Mouse (Mus musculus) R1 (cell line): Measurements from ENCODE around the gene Rab27a.

Experiments used
- DNase-seq: peaks from one replicate; pipeline ENCODE4 v3.0.0-alpha.2; 2018; ENCODE audit warnings: low read depth, low spot score

Gene Rab27a

DNA sequence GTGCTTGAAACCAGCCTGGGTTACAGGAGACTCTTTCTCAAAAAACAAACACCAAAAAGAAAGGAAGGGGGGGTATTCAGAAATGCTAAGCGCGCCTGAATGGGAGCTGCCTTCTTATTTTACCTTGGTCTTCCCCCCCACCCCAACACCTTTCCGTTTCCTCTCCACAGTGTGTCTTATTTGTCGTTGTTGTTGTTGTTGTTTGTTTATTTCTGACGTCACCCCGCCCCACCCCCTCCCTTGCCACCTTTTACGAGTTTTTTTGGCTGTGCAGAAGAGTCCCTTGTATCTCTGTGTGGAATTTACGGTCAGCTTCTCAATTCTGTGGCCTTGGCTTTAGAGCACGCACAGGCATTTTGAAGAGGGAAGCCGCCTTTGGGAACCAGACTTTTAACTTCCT lies 1.1 kb downstream of the Rab27a start:
- DNase-seq, result no peak

DNA sequence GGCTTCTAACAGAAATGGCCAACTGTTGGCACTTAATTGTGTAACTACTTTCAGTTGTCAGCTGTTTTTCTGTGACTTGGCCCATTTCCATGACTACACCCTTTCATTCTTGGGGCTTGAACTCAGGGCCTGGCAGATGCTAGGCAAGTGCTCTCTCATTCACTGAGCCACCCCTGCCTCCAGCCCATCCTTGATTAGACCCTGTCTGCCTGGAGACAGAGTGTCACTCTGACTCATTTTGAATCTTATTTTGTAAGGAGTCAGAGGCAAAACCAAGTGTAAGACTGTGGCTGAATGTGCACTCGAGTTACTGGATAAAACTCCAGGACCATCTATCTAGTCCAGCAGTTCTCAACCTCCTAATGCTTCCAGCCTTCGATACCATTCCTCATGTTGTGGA lies 3.3 kb downstream of the Rab27a start:
- DNase-seq, result no peak

DNA sequence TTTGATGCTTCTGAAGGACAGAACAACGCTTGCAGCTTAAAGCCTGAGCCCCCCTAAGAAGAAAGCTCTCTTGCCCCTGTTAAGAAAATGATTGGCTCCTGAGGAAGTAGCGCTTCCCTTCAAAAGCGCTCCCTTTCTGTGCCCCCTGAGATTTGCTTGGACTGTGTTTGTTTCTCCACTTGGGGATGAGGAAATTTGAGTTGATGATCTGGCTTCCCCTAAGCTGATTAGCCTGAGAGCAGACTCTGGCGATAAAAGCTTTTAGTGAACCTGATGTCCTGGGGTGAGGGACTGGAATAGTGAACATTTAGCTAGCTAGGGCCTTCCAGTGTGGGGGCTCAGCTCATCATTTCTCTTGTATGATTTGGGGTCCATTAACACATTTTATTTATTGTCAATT lies 4.3 kb downstream of the Rab27a start:
- DNase-seq, result no peak

DNA sequence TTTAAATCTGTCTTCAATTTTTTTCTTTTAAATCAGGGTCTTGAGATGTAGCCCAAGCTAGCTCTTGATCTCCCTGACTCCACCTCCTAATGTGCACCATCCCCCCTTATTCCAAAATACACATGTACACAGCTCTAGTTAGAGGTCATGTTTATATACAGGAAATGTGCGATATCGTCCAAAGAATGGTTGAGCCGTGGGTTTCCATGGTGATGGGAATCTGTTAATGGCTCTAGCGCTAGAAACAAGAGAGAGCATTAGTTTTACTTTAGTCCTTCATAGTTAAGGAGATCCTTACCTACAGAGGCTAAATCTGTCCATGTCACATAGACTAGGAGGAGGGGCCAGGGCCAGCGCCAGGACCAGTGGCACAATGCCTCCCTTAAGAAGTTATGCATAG lies 5.2 kb downstream of the Rab27a start:
- peak; percentile 83 for DNase-seq

DNA sequence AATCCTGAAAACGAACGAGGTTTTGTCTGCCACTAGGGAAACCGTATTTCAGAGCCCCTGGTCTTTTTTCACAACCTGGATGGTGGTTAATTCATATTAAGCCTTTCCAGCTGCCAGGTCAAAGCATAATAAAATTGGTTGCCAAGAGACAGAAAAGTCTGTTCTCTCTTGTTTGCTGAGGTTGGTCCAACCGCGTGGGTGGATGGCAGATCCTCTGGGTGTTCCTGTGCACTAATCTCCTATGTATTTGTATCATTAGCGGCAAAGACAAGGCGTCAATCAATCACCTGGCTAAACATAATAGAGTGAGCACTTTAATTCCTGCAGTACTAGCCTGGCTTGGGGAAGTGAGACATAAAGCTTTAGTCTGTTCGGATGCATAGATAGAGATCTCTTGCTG lies 6.0 kb downstream of the Rab27a start:
- DNase-seq, result no peak

DNA sequence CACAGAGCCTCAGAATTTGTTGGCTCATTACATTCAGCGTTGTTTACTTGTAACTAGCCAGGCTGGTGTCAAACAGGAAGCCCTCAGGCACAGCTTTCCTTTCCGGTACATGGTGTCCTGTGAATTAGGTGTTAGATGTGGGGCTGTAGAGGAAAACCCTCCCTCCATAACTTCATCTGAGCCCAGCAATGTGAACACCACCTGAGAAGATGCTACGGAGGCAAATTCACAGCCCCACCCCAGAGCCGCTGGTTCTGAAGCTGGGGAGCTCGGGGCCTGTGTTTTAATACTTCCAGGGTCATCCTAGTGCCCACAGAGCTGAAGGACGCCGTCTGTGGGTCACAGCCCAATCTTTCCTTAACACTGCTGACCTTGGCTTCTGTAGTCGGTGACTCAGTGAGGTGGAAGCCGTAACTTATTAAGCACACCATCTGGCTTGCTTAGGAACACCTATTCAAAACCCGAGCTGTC lies 10.8 kb downstream of the Rab27a start:
- DNase-seq, result peak; percentile 44

DNA sequence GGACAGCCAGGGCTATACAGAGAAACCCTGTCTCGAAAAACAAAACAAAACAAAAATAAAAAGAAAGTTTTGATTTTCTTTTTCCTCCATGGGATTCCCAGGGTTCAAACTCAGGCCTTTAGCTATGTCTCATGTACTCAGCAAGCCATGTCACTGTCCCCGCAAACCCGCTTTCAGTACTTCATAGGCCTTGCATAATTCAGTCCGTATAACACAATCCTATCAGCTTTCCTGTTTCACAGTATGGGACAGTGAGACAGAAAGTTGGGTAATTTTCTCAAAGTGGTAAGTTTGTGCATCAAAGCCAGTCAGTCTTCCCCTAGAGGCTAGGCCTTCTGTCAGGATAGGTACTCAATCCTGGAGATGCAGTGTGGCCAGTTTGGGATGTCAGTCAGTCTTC lies 14.6 kb downstream of the Rab27a start:
- no peak for DNase-seq

DNA sequence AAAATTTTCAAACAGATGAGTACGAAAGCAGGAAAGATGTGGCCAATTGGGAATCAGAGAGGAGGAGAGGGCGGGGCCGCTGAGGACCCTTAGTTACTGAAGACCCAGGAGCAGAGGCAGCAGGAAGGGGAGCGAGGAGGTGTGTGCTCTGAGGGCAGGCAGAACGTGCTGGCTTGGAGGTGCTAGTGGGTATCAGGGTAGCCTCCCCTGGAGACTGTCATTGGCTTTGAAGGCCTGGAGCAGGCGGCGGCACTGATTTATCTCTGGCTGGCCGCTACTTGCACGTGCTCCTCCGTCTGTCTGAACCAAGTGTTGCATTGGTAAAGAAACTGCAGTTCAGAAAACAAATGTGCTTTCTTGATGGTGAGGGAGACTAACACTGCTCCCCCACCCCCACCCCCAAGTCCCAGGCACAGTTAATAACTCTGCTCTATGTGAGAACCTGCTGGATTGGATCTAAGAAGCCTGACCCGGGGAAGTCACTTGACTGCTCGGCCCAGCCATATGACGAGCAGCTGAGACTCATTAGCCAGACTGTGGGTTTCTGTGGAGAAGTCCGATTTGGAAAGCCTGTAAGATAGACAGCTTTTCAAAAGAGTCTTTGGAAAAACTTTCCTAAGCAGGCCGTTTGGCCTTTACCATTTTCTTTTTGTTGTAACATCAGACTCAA lies 19.1 kb downstream of the Rab27a start:
- peak; percentile 68 for DNase-seq

DNA sequence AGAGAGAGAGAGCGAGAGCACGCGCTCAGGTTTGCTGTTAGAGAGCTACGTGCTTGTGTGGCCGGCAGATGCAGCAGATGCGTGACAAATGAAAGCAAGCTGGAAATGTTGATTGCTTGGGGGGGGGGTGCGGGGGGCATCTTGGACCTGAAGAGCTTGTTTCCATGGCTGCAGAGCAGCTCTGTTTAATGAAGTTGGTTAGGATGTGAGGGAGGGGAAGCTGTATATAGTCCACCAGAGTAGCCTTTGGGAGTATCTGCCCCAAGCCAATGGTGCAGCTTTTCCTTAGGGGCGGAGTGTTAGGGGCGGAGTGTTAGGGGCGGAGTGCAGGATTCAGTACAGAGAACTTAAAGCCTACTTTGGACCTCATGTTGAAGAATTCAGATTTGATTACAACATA lies 22.4 kb downstream of the Rab27a start:
- DNase-seq, result peak; percentile 85

DNA sequence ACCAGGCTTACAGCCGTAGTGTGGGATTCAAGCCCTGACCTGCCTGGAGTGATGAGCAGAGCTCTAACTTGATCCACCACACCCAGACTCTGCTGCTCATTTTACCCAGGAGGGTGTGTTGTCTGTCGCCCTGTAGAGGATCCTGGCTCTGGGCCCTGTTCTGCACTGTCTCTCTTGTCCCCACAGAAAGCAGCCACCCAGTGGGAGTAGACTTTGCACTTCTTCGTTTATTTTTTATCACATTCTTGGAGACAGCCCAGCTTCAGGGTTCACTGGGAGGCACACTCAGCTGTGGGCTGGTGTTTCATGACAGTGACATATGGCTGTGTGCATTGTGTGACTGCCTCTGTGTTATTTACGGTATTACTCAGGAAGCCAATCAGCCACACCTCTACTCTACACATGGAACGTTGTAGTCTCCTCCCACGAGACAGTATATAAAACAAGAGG lies 23.6 kb downstream of the Rab27a start:
- DNase-seq, result no peak

DNA sequence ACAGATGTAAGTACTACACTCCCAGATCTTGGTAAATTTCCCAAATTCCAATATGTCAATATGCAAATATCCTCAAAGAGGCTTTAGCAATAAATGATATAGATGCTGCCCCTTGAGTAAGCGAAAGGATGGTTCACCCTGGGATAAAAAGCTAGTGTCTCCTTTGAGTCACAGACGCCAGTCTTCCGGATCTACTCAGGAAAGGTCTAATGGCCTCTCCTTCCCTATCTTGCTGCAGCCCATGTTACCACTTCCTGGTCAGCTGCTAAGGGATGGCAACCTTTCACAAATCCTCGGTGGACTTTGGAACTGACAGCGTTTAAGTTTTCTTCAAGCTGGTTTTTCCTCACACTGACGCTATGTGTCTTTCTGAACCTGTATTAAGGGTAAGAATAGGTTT lies 24.0 kb downstream of the Rab27a start:
- no peak for DNase-seq

DNA sequence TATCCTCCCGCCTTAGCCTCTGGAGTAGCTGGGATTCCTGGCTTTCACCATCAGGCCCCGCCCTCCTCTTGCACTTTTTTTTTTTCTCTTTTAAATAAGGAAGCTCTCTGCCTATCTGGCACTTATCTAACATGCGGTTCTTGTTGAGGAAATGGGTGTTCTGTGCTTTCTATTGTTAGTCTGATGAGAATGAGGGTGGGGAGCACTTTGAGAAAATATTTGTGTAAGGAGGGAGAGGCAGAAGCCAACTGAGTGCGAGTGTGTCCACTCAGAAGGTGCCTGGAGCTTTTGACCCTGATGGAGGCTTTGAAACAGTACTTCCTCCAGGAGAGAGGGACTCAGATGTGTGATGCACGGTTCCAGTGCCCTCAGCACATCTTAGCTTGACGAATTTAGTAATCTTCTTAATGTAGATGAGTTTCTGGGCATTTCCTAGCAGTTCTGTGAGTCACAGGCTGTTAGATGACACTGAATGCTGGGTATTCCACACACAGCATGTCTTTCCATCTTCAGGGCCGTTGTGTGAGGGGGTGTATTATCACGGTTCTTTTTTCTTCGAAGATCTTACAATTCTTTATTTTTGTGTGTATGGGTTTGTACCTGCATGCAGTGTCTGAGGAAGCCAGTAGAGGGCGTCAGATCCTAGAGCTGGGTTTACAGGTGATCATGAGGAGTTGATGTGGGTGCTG lies 26.5 kb downstream of the Rab27a start:
- peak; percentile 96 for DNase-seq

DNA sequence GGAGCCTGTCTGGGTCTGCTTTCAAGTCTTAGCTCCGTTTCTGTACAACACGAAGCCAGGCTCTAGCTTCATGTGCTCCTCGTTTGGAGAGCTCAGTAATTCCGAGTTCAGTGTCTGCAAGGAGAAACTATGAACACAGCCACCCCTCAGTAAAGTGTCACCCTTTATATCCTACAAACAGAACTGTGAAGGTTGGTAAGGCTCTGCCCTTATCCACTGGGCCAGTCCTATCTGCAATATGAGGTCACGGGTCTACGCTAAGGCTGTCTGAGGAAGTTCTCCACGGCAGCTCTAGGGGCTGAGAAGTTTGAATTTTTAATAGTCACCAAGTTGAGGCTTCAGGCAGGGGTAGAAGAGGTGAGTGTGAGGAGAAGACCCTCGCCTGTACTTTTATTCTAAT lies 27.8 kb downstream of the Rab27a start:
- DNase-seq, result no peak

DNA sequence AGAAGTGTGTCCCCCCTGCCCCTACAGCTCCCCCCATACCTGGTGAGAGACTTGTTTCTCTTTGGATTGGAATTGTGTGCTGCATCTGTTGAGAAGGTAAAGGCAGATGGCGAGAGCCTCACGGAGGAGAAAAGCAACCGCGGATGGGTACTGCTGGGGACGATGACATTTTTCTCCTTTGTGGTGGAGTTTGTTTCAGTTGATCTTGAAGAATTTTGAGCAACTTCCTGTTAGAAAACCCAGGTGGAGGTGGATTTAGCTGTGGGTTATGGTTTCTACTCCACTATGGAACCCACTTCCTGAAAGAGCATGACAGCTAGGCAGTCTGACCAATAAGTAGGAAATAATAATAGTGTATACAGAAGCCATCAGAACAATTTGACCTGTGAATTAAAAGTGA lies 28.5 kb downstream of the Rab27a start:
- DNase-seq, result no peak

DNA sequence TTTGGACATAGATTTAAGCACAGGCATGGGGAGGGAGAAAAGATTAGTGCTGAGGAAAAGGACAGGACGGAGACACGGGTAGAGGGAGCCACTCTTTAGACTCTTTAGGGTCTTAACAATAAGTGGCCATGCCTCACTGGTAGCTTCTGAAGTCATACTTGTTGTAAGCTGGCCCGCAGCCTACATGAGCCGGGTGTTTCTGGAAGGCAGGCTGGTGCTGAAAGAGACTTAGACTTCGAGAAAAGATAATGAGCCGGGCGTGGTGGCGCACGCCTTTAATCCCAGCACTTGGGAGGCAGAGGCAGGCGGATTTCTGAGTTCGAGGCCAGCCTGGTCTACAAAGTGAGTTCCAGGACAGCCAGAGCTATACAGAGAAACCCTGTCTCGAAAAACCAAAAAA lies 34.7 kb downstream of the Rab27a start:
- peak; percentile 79 for DNase-seq

DNA sequence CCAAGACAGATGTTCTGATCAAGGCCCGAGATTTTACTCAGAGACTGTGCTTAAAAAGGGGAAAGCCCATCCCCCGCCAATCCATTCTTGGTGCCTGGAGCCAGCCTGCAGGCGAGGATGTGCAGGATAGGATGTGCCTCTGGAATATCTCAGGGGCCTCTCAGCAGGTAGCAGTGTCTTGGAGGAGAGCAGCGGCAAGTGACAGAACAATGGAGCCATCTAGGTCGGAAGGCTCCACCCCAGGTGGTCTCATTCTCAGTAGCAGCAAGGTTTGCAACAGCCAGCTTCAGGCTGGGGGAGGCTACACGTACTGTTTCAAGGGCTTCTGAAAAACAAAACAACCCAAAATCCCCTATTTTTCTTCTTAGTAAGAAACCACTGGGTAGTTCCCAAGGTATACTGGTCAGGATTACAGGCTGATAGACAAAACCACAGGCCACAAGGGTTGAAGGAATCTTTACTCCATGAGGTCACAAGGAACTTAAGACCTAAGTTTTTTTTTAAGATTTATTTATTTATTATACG lies 35.2 kb downstream of the Rab27a start:
- peak; percentile 98 for DNase-seq

DNA sequence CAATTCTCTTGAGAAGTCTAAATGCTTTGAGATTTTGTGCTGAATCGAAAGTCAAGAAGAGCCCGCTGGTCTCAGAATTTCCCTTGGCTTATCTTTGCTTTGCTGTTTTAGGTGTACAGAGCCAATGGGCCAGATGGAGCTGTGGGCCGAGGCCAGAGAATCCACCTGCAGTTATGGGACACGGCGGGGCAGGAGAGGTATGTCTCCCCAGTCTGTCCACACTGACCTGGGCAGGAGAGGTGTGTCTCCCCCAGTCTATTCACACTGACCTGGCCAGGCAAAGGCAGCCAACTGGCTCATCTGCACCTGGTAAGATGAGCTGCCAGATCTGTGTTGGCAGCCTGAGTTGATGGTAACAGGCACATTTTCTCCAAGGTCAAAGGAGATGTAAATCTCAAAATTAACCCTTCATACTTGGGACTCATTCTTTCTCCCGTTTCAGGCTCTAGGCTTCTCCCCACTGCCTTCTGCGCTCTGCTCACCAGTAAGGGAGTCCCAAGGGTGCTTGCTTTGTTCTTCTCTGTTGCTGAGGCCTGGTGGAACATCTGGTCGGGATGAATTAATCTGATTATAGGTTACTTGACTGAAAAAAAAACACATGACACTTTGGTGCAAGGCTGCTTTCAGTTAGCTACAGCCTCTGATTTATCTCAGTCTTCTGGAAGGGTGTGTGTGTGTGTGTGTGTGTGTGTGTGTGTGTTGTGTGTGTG lies 37.8 kb downstream of the Rab27a start:
- no peak for DNase-seq

DNA sequence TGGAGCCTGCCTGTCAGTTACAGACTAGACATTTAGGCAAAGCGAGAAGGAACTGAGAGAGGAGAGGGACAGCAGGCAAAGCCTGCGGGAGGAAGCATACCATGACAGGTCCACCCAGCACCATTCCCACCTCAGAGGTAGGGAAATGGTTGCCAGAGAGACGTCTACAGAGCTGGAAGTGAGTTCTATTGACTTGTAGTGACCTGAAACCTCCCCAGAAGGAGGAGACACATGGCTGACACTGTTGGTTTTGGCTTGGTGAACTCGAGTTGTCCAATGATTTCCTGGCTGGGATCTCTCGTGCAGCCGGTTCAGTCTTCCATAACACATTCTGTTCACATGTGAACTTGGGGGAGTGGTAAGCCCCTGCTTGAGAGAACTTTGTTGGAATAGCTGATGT lies 39.3 kb downstream of the Rab27a start:
- no peak for DNase-seq

DNA sequence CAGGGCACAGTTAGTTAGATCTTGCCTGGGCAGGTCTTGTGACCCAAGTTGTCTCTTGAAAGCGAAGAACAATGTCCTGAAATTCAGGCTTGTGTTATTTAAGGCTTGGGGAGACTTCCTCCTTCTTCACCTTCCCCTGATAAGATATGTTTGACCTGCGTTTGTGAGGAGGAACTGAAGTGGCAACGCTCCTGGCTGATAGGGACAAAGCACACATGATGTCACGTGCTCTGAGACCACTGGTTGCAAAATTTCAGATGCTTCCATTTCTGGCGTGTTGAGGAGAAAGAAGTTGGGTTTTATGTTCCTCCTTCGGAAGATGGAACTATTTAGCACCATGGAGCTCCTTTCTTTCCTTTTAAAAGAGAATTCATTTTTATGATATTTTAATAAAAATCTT lies 41.2 kb downstream of the Rab27a start:
- no peak for DNase-seq

DNA sequence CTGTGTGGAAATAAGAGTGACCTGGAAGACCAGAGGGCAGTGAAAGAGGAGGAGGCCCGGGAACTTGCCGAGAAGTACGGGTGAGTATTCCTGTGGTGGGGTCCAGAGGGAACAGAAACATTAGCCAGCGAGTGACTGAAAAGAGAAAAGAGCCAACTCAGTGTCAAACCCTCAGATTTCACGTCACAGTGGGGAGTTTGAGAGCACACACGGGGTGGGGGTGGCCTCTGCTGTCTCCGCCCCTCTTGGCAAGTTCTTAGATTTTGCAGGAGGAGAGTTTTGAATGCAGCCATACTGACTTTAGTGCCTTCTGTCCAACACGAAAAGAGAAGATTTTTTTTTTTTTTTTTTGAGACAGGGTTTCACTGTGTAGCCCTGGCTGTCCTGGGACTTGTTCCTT lies 42.5 kb downstream of the Rab27a start:
- DNase-seq, result peak; percentile 60

DNA sequence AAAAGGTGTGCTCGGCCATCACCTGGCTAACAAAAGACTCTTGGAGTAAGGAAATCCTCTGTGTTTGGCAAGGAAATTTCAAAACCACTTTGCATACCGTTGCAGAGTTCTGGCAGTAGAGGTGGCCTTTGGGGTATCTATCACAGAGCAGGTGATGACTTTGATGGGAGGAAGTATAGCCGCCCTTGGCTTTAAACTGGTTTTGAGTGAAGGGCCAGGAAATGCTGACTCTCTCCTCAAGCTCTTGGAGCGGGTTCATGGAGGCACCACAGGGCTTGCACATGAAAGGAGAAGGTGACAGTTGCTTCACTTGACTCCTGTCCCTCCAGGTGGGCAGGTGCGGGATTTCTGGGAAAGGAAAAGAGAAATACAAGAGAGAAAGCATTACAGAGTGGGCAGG lies 42.9 kb downstream of the Rab27a start:
- DNase-seq, result no peak

DNA sequence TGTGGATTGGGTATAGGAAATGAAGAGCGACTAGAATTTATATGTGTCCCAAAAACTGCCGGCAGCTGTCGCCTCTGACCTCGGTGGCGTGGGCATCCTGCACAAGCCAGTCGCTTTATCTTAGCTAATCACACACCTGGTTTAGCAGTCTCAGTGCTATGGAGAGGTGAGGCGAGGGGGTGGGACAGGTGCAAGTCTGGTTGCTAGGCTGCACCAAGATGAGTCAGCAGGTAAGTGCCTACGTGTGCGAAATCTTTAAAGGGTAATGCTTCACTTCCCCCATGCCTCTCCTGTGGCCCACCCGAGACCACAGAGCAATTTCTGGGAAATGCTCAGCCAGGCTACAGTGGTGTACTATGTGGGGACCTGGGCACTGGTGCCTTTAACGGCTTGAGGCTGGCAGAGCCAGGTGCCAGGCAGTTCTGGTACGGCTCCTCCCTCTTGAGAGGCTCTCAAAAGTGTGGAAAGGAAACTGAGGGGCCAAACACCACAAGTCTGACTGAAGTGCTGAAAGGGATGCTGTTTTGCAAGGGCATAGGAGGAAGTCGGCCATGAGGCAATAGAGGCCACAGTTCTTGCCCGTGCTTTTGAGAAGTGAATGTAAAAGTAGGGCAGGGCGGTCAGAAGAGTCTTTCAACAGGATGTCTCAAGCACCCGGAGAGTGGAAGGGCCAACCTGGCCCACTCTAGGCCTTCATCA lies 44.7 kb downstream of the Rab27a start:
- DNase-seq, result no peak
